Mouse (Mus musculus) stomach, embryonic 15.5 days (tissue): Measurements from ENCODE around the gene Uhrf2. TPM values are rescaled to one million over a fixed set of nuclear protein-coding genes. Genes with fewer than 3 reads are reported as not detected.

Source experiments
- ATAC-seq: fragments of 200-750 bp; cut with Nextera tagmentation; 2 replicates; pipeline ENCODE4 v1.8.0; 2017; ENCODE audit warnings: low read depth, moderate number of reproducible peaks, moderate TSS enrichment; ENCODE audit not compliant: insufficient read depth, low FRiP score
- H3K27ac ChIP-seq: fragments of 300-500 bp; sonication (generic); 2 replicates; pipeline ENCODE4 v1.5.1; 2015; ENCODE audit warnings: mild to moderate bottlenecking, inconsistent platforms
- H3K27me3 ChIP-seq: fragments of 300-500 bp; sonication (generic); replicated peaks from 2 replicates; pipeline ENCODE4 v1.6.1; 2015; ENCODE audit warnings: inconsistent platforms
- H3K36me3 ChIP-seq: fragments of 300-500 bp; sonication (generic); 2 replicates; pipeline ENCODE4 v1.6.1; 2015; ENCODE audit warnings: inconsistent platforms
- H3K4me1 ChIP-seq: fragments of 300-500 bp; sonication (generic); 2 replicates; pipeline ENCODE4 v1.6.1; 2015; ENCODE audit warnings: inconsistent platforms
- H3K4me2 ChIP-seq: fragments of 300-500 bp; sonication (generic); 2 replicates; pipeline ENCODE4 v1.6.1; 2015; ENCODE audit warnings: mild to moderate bottlenecking, inconsistent platforms
- H3K4me3 ChIP-seq: fragments of 300-500 bp; sonication (generic); replicated peaks from 2 replicates; pipeline ENCODE4 v1.5.1; 2015; ENCODE audit warnings: inconsistent platforms
- H3K9ac ChIP-seq: fragments of 300-500 bp; sonication (generic); 2 replicates; pipeline ENCODE4 v1.6.1; 2015; ENCODE audit warnings: inconsistent platforms
- H3K9me3 ChIP-seq: fragments of 300-500 bp; sonication (generic); 2 replicates; pipeline ENCODE4 v1.6.1; 2016; ENCODE audit warnings: inconsistent platforms
- WGBS: fragments of 180-500 bp; shearing (Covaris S2); methylation state at CpG from one replicate; pipeline ENCODE4 v1.1.7; 2015; 5-methylcytosine and 5-hydroxymethylcytosine counted together
- polyA plus RNA-seq: library from polyadenylated mRNA; unstranded; fragments of >200 nt; fragmentation: Nextera tagmentation; extraction: Ambion mirVana; gene quantifications from 2 replicates; pipeline ENCODE4 v1.2.1, GENCODE M21; 2015

Uhrf2 gene
- polyA plus RNA-seq, 1 experiment from 2014 or later = 64.9 TPM

GRCm38 (mm10) chr19:30065797-30066196 is 35.5 kb downstream of the Uhrf2 start:
- Histone ChIP-seq H3K9ac (no peak overlapping the region), H3K4me1 (no peaks in the 10 kb centered on the region), H3K36me3 (peaks cover 4% of the 10 kb centered on the region; the same call in 1 of the 2 replicates), H3K4me3 (no peak overlapping the region), H3K27me3 (no peaks in the 10 kb centered on the region), H3K9me3 (no peaks in the 10 kb centered on the region), H3K27ac (no peak overlapping the region), H3K4me2 (no peak overlapping the region)
- WGBS = 56% methylated on average over 4 of the region's 4 CpGs
- no peak for ATAC-seq

GRCm38 (mm10) chr19:30090163-30090562 is 59.9 kb downstream of the Uhrf2 start:
- no peak overlapping the region for H3K9ac ChIP-seq
- no peak overlapping the region for H3K4me3 ChIP-seq
- no peaks in the 10 kb centered on the region for H3K9me3 ChIP-seq
- H3K4me1 ChIP-seq = no peaks in the 10 kb centered on the region
- WGBS = 84% methylated on average over 6 of the region's 6 CpGs
- no peaks in the 10 kb centered on the region for H3K27me3 ChIP-seq
- peaks cover 52% of the 10 kb centered on the region for H3K36me3 ChIP-seq
- no peak overlapping the region for H3K27ac ChIP-seq
- no peak overlapping the region for H3K4me2 ChIP-seq
- no peak for ATAC-seq

- Histone ChIP-seq H3K4me2 (no peak overlapping the region), H3K36me3 (peaks cover 59% of the 10 kb centered on the region)
- 91% methylated on average over 12 of the region's 12 CpGs for WGBS
These were observed 61.5 kb downstream of the Uhrf2 start for GRCm38 (mm10) chr19:30091644-30092295.

GRCm38 (mm10) chr19:30096186-30096585 is 65.9 kb downstream of the Uhrf2 start:
- Histone ChIP-seq H3K4me1 (no peaks in the 10 kb centered on the region), H3K9ac (no peak overlapping the region), H3K9me3 (no peaks in the 10 kb centered on the region), H3K4me3 (no peak overlapping the region), H3K36me3 (peaks cover 62% of the 10 kb centered on the region), H3K4me2 (no peak overlapping the region), H3K27ac (no peak overlapping the region), H3K27me3 (no peaks in the 10 kb centered on the region)
- no peak for ATAC-seq
- WGBS = 84% methylated on average over 3 of the region's 3 CpGs

More at GRCm38 (mm10) chr19:30091644-30092295, 61.5 kb downstream of the Uhrf2 start:
- Histone ChIP-seq H3K27me3 (no peaks in the 10 kb centered on the region), H3K27ac (no peak overlapping the region), H3K4me1 (no peaks in the 10 kb centered on the region), H3K4me3 (no peak overlapping the region), H3K9me3 (no peaks in the 10 kb centered on the region), H3K9ac (no peak overlapping the region)
- ATAC-seq = no peak

- no peak for ATAC-seq
- Histone ChIP-seq H3K9me3 (no peaks in the 10 kb centered on the region), H3K4me1 (no peaks in the 10 kb centered on the region), H3K9ac (no peak overlapping the region), H3K27me3 (no peaks in the 10 kb centered on the region), H3K4me2 (no peak overlapping the region), H3K36me3 (peaks cover 54% of the 10 kb centered on the region), H3K27ac (no peak overlapping the region), H3K4me3 (no peak overlapping the region)
- WGBS = 89% methylated on average over 4 of the region's 4 CpGs
These were observed 66.7 kb downstream of the Uhrf2 start for GRCm38 (mm10) chr19:30097039-30097438.

- H3K4me3 ChIP-seq = no peak overlapping the region
- no peaks in the 10 kb centered on the region for H3K9me3 ChIP-seq
- H3K36me3 ChIP-seq = peaks cover 28% of the 10 kb centered on the region
- no peaks in the 10 kb centered on the region for H3K27me3 ChIP-seq
- H3K4me1 ChIP-seq = no peaks in the 10 kb centered on the region
- no peak overlapping the region for H3K9ac ChIP-seq
- WGBS = 92% methylated on average over 12 of the region's 12 CpGs
- H3K27ac ChIP-seq = no peak overlapping the region
- no peak overlapping the region for H3K4me2 ChIP-seq
- no peak for ATAC-seq
These were observed 70.3 kb downstream of the Uhrf2 start for GRCm38 (mm10) chr19:30100571-30100970.

- Histone ChIP-seq H3K9ac (no peak overlapping the region), H3K9me3 (no peaks in the 10 kb centered on the region), H3K27me3 (no peaks in the 10 kb centered on the region), H3K36me3 (0 out of 2 replicates have a peak, but pooled peaks cover 13% of the 10 kb centered on the region), H3K4me1 (no peaks in the 10 kb centered on the region), H3K27ac (no peak overlapping the region), H3K4me2 (no peak overlapping the region), H3K4me3 (no peak overlapping the region)
- ATAC-seq = no peak
- 77% methylated on average over 6 of the region's 6 CpGs for WGBS
These were observed 72.3 kb downstream of the Uhrf2 start for GRCm38 (mm10) chr19:30102620-30103019.

GRCm38 (mm10) chr19:30105045-30105842 is 74.9 kb downstream of the Uhrf2 start:
- WGBS = 84% methylated on average over 6 of the region's 6 CpGs

GRCm38 (mm10) chr19:30107221-30107845 is 77.0 kb downstream of the Uhrf2 start:
- Histone ChIP-seq H3K9me3 (no peaks in the 10 kb centered on the region), H3K27me3 (no peaks in the 10 kb centered on the region), H3K4me3 (no peak overlapping the region), H3K4me1 (no peaks in the 10 kb centered on the region), H3K36me3 (no peaks in the 10 kb centered on the region), H3K4me2 (no peak overlapping the region), H3K9ac (no peak overlapping the region), H3K27ac (no peak overlapping the region)
- ATAC-seq = no peak
- 67% methylated on average over 10 of the region's 10 CpGs for WGBS

More at GRCm38 (mm10) chr19:30105045-30105842, 74.9 kb downstream of the Uhrf2 start:
- no peaks in the 10 kb centered on the region for H3K36me3 ChIP-seq
- H3K4me3 ChIP-seq = no peak overlapping the region
- no peak overlapping the region for H3K27ac ChIP-seq
- H3K9me3 ChIP-seq = no peaks in the 10 kb centered on the region
- H3K9ac ChIP-seq = no peak overlapping the region
- ATAC-seq = no peak
- no peaks in the 10 kb centered on the region for H3K27me3 ChIP-seq
- no peak overlapping the region for H3K4me2 ChIP-seq
- no peaks in the 10 kb centered on the region for H3K4me1 ChIP-seq

- H3K9ac ChIP-seq = no peak overlapping the region
- H3K4me1 ChIP-seq = no peaks in the 10 kb centered on the region
- no peaks in the 10 kb centered on the region for H3K27me3 ChIP-seq
- ATAC-seq = no peak
- no peaks in the 10 kb centered on the region for H3K9me3 ChIP-seq
- no peaks in the 10 kb centered on the region for H3K36me3 ChIP-seq
- no peak overlapping the region for H3K27ac ChIP-seq
- H3K4me3 ChIP-seq = no peak overlapping the region
- no peak overlapping the region for H3K4me2 ChIP-seq
These were observed 78.3 kb downstream of the Uhrf2 start for GRCm38 (mm10) chr19:30108616-30109015.

GRCm38 (mm10) chr19:30109122-30109521 is 78.8 kb downstream of the Uhrf2 start:
- Histone ChIP-seq H3K4me1 (no peaks in the 10 kb centered on the region), H3K4me3 (no peak overlapping the region), H3K27me3 (no peaks in the 10 kb centered on the region), H3K27ac (no peak overlapping the region), H3K4me2 (no peak overlapping the region), H3K9me3 (no peaks in the 10 kb centered on the region), H3K36me3 (no peaks in the 10 kb centered on the region), H3K9ac (no peak overlapping the region)
- no peak for ATAC-seq
- 80% methylated on average over 6 of the region's 6 CpGs for WGBS

- no peak for ATAC-seq
- Histone ChIP-seq H3K4me2 (no peak overlapping the region), H3K36me3 (no peaks in the 10 kb centered on the region), H3K9ac (no peak overlapping the region), H3K4me3 (no peak overlapping the region), H3K27me3 (no peaks in the 10 kb centered on the region), H3K9me3 (no peaks in the 10 kb centered on the region), H3K4me1 (peaks cover 5% of the 10 kb centered on the region), H3K27ac (no peak overlapping the region)
- 94% methylated on average over 3 of the region's 3 CpGs for WGBS
These were observed 81.1 kb downstream of the Uhrf2 start for GRCm38 (mm10) chr19:30111421-30111820.
